Mouse (Mus musculus) liver, postnatal 0 days (tissue): ENCODE data around the gene Ppfia2.

Source experiments
- CTCF ChIP-seq: sonication (generic); IDR thresholded peaks from 2 replicates; pipeline ENCODE4 v1.5.1; 2016; ENCODE audit warnings: antibody characterized with exemption, low read depth
- EP300 ChIP-seq: IDR thresholded peaks from 2 replicates; pipeline ENCODE4 v1.6.1; 2016; ENCODE audit warnings: antibody characterized with exemption, low read depth, mild to moderate bottlenecking

GRCm38 (mm10) chr10:106681395-106681794, 211.3 kb downstream of the Ppfia2 start:
- TF ChIP-seq CTCF (no peak), EP300 (no peak)
